Mouse (Mus musculus) frontal cortex, postnatal 10 days (tissue): ENCODE results near the gene Os9.

Experiments
- DNase-seq, 2 experiments: peaks; one replicate each; pipeline ENCODE4 v3.0.0; 2022; ENCODE audit warnings: low spot score in 2 of 2, mixed read lengths in 1 of 2

Gene Os9

DNA sequence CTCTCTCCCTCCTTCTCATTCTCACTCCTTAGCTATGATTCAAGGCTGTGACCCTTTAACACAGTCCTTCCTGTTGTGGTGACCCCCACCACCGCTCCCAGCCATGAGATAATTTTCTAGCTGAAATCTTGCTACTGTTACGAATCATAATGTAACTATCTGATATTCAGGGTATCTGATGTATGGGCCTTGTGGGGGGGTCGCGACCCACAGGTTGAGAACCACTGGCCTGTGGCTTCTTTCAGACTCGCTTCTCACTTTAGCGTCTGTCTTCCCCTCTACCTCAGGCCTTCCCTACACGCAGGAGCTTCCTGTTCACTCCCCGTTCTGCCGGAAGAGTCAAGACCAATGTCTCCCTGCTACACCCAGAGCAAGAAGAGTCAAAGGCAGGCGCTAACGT is 2.5 kb downstream of the Os9 start:
- no peak for DNase-seq

DNA sequence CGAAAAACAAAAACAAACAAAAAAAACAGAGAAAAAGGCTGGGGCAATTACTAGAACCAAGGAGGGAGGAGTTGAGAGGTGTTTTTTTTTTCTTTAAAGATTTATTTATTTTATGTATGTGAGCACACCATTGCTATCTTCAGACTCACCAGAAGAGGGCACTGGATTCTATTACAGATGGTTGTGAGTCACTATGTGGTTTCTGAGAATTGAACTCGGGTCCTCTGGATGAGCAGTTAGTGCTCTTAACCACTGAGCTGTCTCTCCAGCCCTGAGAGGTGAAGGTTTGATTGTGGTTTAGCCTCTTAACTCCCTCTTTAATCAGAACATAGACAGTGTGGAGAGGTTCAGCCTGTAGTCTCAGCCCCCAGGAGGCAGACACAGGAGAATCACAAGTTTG is 5.9 kb downstream of the Os9 start:
- no peak for DNase-seq

DNA sequence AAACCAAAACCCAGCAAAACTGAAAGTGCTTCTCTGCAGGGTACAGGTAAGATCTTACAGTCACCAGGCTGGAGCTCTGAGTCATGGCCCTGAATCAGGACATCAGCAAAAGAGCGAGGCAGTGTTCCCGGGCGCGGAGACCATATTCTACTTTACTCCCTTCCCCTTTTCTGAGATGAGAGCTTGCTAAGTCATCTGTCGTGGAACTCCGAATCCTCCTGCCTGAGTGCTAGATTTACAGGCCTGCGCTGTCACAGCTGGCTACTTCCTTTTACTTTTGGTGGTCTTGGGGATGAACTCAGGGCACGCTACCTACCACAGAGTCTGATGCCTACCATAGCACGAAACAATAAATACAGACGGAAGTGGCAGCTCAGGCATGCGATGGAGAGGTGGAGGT is 6.5 kb downstream of the Os9 start:
- DNase-seq = no peak

DNA sequence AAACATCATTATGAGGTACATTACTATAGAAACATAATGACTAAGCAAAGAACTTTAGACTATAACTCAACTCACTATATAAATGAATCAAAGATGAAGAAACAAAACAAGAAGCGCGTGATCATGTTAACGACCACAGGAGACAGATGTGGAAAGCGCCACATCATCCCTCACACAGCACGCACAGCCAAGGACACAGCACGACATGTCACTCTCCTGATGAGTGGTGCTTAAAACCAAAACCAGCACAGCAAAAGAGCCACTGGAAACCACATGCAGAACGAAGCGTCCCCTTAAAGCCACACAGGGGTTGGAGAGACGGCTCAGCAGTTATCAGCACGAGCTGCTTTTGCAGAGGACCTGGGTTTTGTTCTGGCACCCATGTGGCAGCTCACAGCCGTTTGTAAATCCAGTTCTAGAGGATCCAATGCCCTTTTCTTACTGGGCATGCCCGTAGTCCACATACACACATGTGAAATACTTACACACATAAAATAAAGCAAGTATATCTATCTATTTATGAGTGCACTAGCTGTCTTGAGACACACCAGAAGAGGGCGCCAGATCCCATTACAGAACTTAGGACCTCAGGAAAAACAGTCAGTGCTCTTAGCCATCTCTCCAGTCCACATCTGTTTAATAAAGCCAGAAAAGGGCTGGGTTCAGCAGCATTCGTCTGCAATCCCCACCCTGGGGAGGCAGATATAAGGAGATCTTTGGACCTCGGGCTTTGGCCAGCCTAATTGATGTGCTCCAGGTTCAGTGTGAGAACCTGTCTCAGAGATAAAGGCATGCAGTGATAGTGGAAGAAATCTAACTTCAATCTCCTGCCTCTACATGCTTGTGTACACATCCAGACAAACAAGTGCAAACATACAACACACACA is 9.7 kb downstream of the Os9 start:
- no peak for DNase-seq

DNA sequence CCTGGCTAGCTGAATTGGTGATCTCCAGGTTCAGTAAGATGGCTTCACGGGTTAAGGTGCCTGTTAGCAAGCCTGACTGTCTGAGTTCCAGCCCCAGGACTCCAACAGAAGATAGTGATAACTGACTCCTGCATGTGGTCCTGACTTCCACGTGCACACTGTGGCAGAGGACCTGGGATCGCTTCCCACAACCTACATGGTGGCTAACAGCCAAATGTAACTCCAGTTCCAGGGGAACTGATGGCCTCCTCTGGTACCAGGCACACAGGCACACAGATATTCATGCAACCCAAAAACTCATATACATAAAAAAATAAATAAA is 12.7 kb downstream of the Os9 start:
- no peak for DNase-seq

DNA sequence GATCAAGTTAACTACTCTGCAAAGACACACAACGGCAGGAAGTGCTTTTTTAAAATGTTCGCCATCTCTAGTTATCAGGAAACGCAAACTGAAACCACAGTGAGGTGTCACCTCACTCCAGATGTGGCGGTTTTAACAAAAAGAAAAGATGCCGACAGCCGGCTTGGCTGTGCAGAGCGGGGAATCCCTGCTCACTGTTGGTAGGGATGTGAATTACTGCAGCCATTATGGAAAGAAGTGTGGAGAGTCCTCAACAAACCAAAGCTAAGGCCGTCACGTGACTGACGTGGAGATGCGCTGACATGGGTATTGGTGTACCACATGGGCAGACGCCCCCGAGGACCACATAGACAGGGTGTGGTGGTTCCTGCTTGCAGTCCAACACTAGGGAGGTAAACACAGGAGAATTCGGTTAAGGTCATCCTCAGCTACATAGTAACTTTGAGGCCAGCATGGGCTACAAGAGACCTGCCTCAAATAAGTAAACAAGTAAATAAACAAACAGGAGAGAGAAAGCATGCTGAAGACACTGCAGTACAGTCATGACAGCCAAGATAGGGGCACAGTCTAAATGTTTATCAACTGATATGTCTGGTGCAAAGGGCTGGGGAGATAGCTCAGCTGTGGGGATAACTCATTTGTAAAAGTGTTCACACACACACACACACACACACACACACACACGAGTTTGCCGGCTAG is 13.2 kb downstream of the Os9 start:
- DNase-seq = no peak

DNA sequence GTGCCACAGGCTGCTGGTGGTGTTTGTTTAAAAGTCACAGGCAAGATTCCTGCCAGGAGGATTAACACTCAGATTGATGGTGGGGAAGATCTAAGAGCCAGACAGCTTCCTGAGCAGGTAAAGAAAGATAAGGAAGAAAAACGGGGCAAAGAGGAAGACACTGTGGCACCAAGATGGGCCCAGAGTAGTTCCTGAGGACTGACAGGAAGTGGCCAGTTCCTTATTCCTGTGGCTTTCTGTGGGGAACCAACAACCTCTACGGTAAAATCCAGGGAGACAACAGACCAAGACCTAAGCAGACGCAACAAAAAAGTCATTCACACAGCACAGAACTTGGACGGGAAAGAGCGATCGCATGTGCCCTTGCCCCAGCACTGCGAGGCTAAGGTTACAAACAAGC is 17.3 kb downstream of the Os9 start:
- DNase-seq = no peak

DNA sequence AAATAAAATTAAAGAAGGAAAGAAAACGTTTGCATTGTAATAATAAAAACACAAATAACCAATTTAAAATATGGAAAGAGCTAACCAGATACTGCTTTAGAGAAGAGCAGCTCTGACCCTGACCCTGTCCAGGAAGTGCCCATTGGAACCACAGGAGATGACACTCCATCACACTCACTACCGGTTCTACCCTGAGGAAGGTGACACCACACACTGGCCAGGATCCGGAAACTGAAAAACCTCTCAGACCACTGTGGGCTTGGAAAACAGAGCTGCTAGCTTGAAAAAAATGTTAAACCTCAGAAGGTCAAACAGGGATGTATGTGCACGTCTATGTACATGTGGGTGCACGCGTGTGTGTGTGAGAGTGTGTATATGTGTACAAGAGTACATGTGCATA is 19.8 kb downstream of the Os9 start:
- DNase-seq = no peak

DNA sequence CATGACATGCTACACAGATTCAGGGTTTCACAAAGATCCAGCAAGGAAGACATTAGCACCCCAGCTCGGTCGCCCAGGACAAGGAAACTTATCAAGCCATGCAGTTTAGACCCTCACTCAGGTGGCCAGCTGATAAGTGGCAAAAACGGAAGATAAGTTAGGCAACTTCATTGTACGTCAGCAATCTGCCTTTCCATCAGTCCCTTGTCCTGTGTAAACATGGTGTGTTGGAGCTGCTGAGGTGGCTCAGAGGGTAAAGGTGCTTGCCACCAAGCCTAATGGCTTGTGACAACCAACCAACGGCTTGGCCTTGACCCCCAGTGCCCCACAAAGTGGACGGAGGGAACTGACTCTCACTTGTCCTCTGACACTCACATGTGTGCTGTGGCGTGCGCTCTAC is 20.5 kb downstream of the Os9 start:
- DNase-seq = no peak

DNA sequence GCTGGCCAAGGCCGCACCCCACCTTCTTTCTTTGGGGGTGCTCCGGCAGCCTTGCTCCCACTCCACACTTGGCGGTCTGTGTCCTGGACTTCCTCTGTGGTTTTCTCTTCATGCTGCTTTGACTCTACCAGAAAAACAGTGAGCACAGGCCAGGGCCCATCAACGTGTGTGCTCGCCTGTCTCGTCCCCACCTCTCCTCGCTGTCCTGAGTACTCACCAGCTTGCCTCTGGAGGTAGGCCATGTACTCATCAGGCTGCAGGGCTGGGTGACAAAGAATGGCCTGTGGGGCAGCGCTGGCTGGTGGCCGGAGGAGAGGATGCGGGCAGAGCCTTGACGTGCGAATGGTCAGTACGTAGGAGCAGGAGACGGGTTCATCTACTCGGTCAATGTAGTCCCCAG is 21.1 kb downstream of the Os9 start:
- no peak for DNase-seq

DNA sequence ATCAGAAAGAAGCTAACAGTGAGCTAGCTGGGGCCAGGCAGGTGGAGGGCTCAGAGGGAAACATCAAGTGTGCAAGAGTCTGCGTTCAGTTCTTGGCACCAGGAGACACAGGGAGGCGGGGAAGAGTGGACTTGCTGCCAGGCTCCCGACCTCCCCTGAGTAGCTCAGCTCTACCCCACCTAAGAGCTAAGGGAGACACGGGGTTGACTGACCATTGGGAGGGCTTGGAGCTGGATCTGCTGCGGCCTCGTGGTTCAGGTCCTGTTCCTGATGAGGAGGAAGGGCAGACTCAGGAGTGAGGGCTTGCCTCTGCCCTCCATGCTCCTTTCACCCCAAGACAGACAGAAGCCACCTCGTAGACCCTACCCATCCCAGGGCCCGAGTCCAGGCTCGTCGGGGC is 21.7 kb downstream of the Os9 start:
- DNase-seq = no peak

DNA sequence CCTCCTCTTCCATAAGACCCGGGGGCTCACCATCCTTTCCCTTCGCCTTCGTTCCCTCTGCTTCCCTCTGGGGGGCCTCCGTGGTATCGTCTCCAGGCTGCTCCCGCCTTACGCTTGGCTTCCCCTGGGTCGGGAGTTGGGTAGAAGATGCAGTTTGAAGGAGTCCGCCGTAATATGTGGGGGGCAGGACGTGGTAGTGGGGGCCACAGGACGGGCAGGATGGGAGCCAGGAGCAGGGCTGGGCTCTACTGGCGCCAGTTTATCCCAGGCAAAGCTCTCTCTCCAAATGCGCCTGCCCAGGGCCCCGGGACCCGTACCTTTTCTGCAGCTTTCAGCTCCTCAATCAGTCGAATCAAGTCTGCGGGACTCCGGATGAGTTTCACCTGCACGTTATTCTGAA is 22.4 kb downstream of the Os9 start:
- no peak for DNase-seq

DNA sequence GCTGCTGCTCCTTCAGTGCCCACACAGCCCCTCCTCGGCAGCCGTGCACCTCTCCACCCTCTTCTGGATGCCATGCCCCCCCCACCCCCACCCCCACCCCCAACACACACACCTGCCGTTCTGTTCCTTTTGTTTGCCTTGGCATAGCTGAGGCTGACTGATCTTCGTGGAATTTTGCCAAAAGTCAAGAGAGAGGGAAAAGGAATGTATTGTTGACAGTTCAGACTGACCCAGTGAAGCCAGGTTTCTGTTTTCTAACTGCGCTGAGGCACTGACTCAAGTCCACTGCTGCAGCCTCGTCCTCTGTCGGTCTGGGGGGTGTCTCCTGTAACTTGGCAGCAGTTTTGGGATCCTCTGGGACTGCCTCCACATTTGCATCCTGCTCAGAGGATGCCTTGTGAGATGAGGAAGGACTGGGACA is 26.5 kb downstream of the Os9 start:
- no peak for DNase-seq

DNA sequence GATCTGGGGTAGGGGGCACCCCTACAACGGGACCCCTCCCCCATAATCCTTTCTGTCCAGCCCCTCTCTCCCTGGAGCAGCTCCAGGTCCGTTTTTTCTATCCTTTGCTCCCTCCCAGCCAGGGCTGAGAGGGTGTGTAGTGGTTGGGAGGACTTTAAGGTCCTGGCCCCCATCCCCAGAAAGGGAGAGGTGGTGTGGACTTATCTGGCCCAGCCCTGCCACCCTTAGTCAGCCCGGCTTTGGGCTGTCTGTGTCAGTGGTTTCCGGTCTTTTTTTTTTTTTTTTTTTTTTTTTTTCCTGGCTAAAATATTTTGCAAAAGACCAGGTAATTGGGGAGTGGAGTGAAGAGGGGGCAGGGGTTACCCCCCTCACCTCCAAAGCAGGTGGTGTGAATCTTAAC is 28.2 kb downstream of the Os9 start:
- DNase-seq = no peak

DNA sequence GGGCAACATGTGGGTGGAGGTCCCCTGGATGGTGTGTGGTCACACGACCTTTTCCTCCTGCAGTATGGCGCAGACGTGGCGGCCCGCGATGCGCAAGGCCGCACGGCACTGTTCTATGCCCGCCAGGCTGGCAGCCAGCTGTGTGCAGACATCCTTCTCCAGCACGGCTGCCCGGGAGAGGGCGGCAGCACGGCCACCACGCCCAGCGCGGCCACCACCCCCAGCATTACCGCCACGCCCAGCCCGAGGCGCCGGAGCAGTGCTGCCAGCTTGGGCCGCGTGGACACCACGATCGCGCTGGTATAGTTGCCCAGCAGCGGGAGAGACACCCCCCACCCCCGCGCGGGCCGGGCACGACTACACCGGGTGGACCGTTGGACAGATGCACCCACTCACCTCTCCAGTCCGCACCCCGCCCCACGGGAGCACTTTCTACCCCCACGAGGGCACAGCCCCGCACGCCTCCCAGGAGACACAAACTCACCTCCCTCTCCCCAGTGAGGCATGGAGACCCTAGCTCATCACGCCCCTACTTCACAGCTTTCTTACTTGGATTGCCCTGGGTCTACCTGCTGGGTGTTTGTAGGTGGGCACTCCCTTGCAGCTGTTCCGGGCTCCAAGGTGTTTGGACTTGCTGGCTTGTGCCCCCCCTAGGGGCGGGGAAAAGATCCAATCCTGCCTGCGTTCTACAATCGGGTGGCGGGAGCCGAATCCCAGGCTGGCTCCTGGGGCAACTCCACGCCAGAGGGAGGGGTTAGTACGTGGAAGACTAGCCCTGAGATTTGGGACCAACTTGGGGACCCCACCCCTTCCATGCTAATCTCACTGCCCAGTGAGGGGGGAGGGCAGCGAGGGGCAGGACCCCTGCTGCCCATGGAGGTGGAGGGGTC is 29.2 kb downstream of the Os9 start:
- DNase-seq = no peak

DNA sequence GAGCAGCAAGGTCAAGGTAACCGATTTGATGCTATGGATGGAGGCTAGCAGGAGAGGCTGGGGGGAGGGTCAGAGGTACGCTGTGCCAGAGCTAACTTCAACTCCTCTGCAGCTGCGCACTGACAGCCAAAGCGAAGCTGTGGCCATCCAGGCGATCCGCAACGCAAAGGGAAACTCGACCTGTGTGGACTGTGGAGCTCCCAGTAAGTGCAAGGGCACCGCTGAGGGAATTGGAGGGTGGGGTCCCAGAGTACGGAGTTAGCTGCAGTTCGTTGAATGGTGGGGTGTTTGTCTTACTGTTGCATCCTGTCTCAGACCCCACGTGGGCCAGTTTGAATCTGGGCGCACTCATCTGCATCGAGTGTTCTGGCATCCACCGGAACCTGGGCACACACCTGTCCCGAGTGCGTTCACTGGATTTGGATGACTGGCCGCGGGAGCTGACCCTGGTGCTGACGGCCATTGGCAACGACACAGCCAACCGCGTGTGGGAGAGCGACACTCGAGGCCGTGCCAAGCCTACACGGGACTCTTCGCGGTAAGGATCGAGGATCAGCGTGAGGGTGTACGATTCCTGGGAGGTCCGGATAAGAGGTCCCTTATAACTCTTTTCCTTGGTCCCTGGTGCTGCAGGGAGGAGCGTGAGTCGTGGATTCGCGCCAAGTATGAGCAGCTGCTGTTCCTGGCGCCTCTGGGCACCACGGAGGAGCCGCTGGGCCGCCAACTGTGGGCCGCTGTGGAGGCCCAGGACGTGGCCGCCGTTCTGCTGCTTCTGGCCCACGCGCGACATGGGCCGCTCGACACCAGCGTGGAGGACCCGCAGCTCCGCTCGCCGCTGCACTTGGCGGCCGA is 30.1 kb downstream of the Os9 start:
- DNase-seq = no peak

DNA sequence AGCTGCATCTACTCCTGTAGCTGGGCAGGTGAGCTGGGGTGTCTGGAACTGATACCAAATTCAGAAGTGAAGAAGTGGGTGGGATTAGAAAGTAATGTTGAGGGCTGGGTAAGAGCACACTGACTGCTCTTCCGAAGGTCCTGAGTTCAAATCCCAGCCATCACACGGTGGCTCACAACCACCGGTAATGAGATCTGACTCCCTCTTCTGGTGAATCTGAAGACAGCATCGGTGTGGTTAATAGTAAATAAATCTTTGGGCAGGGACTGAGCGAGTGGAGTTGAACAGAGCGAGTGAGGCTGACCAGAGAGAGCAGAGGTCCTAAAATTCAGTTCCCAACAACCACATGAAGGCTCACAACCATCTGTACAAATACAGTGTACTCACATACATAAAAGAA is 35.3 kb downstream of the Os9 start:
- no peak for DNase-seq

DNA sequence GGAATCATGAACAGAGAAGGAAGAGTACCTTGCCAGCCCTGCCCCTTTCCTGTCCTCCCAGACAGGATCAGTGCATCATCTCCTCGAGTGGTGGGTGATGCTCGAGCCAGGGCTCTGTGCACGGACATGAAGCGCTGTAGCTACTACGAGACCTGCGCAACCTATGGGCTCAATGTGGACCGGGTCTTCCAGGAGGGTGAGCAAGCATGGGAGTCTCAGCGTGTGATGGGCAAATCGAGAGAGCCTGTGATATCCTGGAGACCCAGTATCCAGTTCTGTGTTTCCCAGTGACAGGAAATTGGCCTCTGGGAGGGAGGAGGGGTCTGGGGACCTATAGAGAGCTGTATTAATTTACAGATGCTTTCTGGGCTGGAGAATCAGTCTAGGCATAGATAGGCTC is 35.9 kb downstream of the Os9 start:
- no peak for DNase-seq

DNA sequence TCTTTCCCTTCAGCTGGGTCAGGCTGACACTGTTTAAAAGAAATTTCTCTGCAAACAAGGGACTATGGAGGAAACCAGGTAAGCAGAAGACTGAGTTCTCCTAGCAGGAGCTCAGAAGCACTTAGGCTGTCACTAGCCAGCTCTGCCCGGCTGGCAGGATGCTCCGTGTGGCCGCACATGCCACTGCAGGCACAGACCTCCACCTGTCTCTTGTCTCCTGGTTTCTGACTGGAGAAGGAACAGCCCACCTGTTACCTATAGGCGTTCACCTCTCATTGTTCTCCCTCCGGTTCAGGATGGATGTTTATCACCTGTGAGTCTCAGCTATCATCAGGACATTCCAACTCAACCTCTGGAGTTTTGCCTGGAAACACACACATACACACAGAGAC is 37.0 kb downstream of the Os9 start:
- DNase-seq = no peak

DNA sequence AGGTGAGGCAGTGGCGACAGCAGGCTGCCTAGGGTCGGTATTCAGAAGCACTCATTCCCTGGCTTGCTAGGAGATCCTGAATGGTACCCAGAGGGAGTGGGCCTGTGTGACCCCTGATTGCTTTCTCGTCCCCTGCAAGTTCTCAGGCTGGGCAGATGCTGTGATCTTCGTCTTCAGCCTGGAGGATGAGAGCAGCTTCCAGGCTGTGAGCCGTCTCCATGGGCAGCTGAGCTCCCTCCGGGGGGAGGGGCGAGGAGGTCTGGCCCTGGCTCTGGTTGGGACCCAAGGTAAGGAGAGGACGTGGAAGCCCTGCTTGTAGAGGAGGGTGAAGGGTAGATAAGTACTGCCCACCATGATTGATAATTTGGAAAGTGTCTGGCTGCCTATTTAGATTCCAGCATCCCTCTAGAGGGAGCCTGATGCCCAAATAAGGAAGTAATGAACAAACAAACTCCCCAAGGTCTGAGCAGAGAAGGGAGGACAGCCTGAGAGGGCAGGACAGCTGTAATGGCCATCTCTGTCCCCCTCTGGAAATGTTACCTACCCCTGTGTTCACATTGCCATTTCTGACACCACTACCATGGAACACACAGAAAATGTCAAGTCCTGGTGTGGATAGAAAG is 37.5 kb downstream of the Os9 start:
- no peak for DNase-seq

DNA sequence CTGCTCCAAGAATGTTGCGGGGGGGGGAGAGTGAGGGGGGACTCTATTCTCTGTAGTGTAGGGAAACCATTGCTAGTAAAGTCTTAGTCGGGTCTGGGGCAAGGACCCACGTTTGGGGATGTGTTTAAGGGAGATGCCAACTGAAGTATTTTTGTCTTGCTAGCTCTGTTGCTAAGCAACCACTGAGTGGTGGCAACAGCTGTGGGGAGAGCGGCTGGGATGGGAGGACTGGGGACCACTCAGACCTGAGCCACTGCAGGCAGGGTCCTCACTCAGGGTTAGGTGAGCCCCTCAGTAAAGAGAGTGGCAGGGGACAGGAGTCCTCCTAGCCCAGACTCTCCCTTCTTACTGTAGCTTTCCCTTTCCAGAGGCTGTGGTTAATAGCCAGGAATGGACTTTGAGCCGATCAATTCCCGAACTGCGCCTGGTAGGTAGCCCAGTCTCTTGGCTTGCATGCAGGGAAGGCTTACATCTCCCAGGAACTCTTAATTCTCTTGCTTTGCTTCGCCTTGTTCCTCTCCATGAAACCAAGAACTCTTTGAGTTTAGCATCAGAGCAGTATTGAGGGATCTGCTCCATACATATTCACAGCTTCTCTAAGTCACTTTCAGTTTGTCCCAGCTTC is 38.8 kb downstream of the Os9 start:
- no peak for DNase-seq
